Mouse (Mus musculus) ES-E14 (cell line): Measurements from ENCODE around the gene Tmem30c.

ENCODE experiments used
- CHD2 ChIP-seq: IDR thresholded peaks from 2 replicates; pipeline ENCODE4 v1.6.1; 2014; ENCODE audit warnings: mild to moderate bottlenecking, low read depth, low read length, inconsistent platforms
- HCFC1 ChIP-seq: IDR thresholded peaks from 2 replicates; pipeline ENCODE4 v1.6.1; 2012; ENCODE audit warnings: low read length, inconsistent platforms, borderline replicate concordance; ENCODE audit not compliant: insufficient read depth
- MAFK ChIP-seq: IDR thresholded peaks from 2 replicates; pipeline ENCODE4 v1.6.1; 2014; ENCODE audit warnings: mild to moderate bottlenecking, low read depth, low read length, inconsistent platforms; ENCODE audit not compliant: insufficient read depth
- ZC3H11A ChIP-seq: IDR thresholded peaks from 2 replicates; pipeline ENCODE4 v1.6.1; 2012; ENCODE audit warnings: low read depth, mild to moderate bottlenecking, inconsistent platforms, low read length, borderline replicate concordance
- ZNF384 ChIP-seq: IDR thresholded peaks from 2 replicates; pipeline ENCODE4 v1.6.1; 2012; ENCODE audit warnings: low read depth, low read length, inconsistent platforms

- TF ChIP-seq ZC3H11A (no peak), CHD2 (no peak), MAFK (no peak), ZNF384 (no peak), HCFC1 (no peak)
Observed at GRCm38 (mm10) chr16:57312130-57312529, 19.5 kb upstream of the Tmem30c start.
